Mouse (Mus musculus) liver, embryonic 11.5 days (tissue): ENCODE measurements around the gene Ces2a. TPM values are rescaled to one million over a fixed set of nuclear protein-coding genes. Genes with fewer than 3 reads are reported as not detected.

Experiments
- ATAC-seq: fragments of 200-750 bp; cut with Nextera tagmentation; replicated peaks from 2 replicates; pipeline ENCODE4 v1.8.0; 2017; ENCODE audit warnings: moderate number of reproducible peaks, mild to moderate bottlenecking, moderate TSS enrichment, moderate library complexity; ENCODE audit not compliant: low FRiP score
- DNase-seq: peaks from one replicate; pipeline ENCODE4 v3.0.0-alpha.2; 2017; ENCODE audit warnings: low spot score
- H3K27ac ChIP-seq: fragments of 300-500 bp; sonication (generic); 2 replicates; pipeline ENCODE4 v1.5.1; 2014; ENCODE audit warnings: mild to moderate bottlenecking, low read depth, low read length, control low read depth
- H3K27me3 ChIP-seq: fragments of 300-500 bp; sonication (generic); replicated peaks from 2 replicates; pipeline ENCODE4 v1.6.1; 2014; ENCODE audit warnings: low read length, mixed read lengths; ENCODE audit not compliant: control insufficient read depth, insufficient read depth
- H3K36me3 ChIP-seq: fragments of 300-500 bp; sonication (generic); 2 replicates; pipeline ENCODE4 v1.6.1; 2014; ENCODE audit warnings: mild to moderate bottlenecking, low read length, moderate library complexity, mixed read lengths; ENCODE audit not compliant: control insufficient read depth, insufficient read depth
- H3K4me1 ChIP-seq: fragments of 300-500 bp; sonication (generic); replicated peaks from 2 replicates; pipeline ENCODE4 v1.6.1; 2014; ENCODE audit warnings: low read length, mixed read lengths; ENCODE audit not compliant: control insufficient read depth, insufficient read depth
- H3K4me2 ChIP-seq: fragments of 300-500 bp; sonication (generic); 2 replicates; pipeline ENCODE4 v1.6.1; 2014; ENCODE audit warnings: mild to moderate bottlenecking, control low read depth, moderate library complexity
- H3K4me3 ChIP-seq: fragments of 300-500 bp; sonication (generic); 2 replicates; pipeline ENCODE4 v1.5.1; 2014; ENCODE audit warnings: low read depth, low read length, control low read depth
- H3K9ac ChIP-seq: fragments of 300-500 bp; sonication (generic); 2 replicates; pipeline ENCODE4 v1.6.1; 2014; ENCODE audit warnings: low read depth, low read length, control low read depth
- H3K9me3 ChIP-seq: fragments of 300-500 bp; sonication (generic); 2 replicates; pipeline ENCODE4 v1.6.1; 2016; ENCODE audit warnings: low read length, inconsistent platforms, mixed read lengths; ENCODE audit not compliant: control insufficient read depth
- WGBS: fragments of 180-500 bp; shearing (Covaris S2); extraction: QIAGEN DNeasy Blood & Tissue Kit; methylation state at CpG from one replicate; pipeline ENCODE4 v1.1.7; 2014; 5-methylcytosine and 5-hydroxymethylcytosine counted together
- polyA plus RNA-seq: library from polyadenylated mRNA; unstranded; fragments of >200 nt; fragmentation: Nextera tagmentation; extraction: Ambion mirVana; gene quantifications from 2 replicates; pipeline ENCODE4 v1.2.1, GENCODE M21; 2014

Gene Ces2a
- polyA plus RNA-seq = 2.0 and 2.3 TPM in 2 replicates

- 61% methylated on average over 1 of the region's 1 CpGs for WGBS
- no peak within 1 kb of the TSS for H3K27ac ChIP-seq
- no peaks in the 10 kb centered on the region for H3K27me3 ChIP-seq
- ATAC-seq (no peak), DNase-seq (no peak)
- no peak within 1 kb of the TSS for H3K4me2 ChIP-seq
- 0 out of 2 replicates have a peak, but pooled peaks cover 3% of the 10 kb centered on the region for H3K9me3 ChIP-seq
- no peak within 1 kb of the TSS for H3K4me3 ChIP-seq
- no peak within 1 kb of the TSS for H3K9ac ChIP-seq
- no peaks in the 10 kb centered on the region for H3K36me3 ChIP-seq
- no peaks in the 10 kb centered on the region for H3K4me1 ChIP-seq
Observed at GRCm38 (mm10) chr8:104733753-104734152, at the start of gene Ces2a. Ces2a (plus strand) TSS chr8:104734003.

DNA sequence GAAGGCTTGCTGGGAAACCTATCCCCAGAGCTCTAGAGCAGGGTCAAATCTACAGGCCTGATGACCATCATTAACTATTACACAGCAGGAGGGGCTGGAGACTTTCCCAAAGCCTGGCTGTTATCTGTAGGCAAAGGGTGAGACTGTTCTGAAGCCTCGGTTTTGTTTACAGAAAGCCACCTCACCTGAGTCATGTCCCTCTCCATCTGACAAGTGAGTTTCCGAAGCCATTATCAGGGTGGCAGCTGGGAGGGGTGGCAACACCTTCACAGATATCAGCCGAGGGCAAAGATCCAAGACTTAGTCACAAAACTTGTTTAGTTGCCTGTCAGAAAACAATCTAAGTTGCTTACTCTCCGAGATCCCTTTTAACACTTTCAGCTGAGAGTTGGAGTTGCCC, 45.4 kb upstream of the Ces2a start:
- DNase-seq (no peak), ATAC-seq (no peak)
- no peak overlapping the region for H3K4me2 ChIP-seq
- no peak overlapping the region for H3K9ac ChIP-seq
- H3K4me1 ChIP-seq = no peaks in the 10 kb centered on the region
- H3K9me3 ChIP-seq = no peaks in the 10 kb centered on the region
- no peaks in the 10 kb centered on the region for H3K36me3 ChIP-seq
- WGBS = 41% methylated on average over 4 of the region's 4 CpGs
- H3K27me3 ChIP-seq = no peaks in the 10 kb centered on the region
- H3K4me3 ChIP-seq = no peak overlapping the region
- H3K27ac ChIP-seq = no peak overlapping the region

- Histone ChIP-seq H3K27ac (no peak overlapping the region), H3K4me1 (no peaks in the 10 kb centered on the region), H3K9me3 (no peaks in the 10 kb centered on the region), H3K9ac (no peak overlapping the region), H3K27me3 (no peaks in the 10 kb centered on the region), H3K4me3 (no peak overlapping the region), H3K4me2 (no peak overlapping the region), H3K36me3 (no peaks in the 10 kb centered on the region)
- 83% methylated on average over 2 of the region's 2 CpGs for whole genome bisulfite sequencing
- ATAC-seq = no peak
- no peak for DNase-seq
Observed at GRCm38 (mm10) chr8:104698556-104698955, 35.2 kb upstream of the Ces2a start.

- H3K4me2 ChIP-seq = no peak overlapping the region
- H3K36me3 ChIP-seq = no peaks in the 10 kb centered on the region
- no peaks in the 10 kb centered on the region for H3K27me3 ChIP-seq
- H3K27ac ChIP-seq = no peak overlapping the region
- H3K4me1 ChIP-seq = no peaks in the 10 kb centered on the region
- DNase-seq (no peak), ATAC-seq (no peak)
- no peak overlapping the region for H3K9ac ChIP-seq
- no peak overlapping the region for H3K4me3 ChIP-seq
- H3K9me3 ChIP-seq = no peaks in the 10 kb centered on the region
- 71% methylated on average over 2 of the region's 2 CpGs for WGBS
Observed at GRCm38 (mm10) chr8:104701900-104702299, 31.9 kb upstream of the Ces2a start.

DNA sequence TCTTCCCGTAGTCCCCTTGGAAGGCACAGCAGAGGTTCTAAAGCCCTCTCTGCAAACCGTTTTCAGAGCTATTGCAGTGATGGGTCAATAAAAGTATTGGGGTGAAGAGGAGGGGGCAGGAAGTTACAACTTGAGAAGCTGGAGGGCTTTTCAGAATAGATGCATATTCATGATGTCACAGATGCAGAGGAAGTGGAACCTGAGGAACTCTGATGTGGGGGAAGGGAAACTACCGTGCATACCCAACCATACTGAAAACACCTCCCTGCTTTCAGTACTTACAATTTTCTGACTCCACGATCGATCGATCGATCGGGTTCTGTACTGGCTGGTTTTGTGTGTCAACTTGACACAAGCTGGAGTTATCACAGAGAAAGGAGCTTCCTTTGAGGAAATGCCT, 12.6 kb upstream of the Ces2a start:
- no peak for ATAC-seq

GRCm38 (mm10) chr8:104731451-104731850, 2.4 kb upstream of the Ces2a start:
- no peak overlapping the region for H3K9ac ChIP-seq
- DNase-seq = no peak
- H3K27me3 ChIP-seq = no peaks in the 10 kb centered on the region
- H3K4me2 ChIP-seq = no peak overlapping the region
- 83% methylated on average over 4 of the region's 4 CpGs for WGBS
- no peak for ATAC-seq
- H3K4me3 ChIP-seq = no peak overlapping the region
- H3K27ac ChIP-seq = no peak overlapping the region
- H3K4me1 ChIP-seq = no peaks in the 10 kb centered on the region
- 0 out of 2 replicates have a peak, but pooled peaks cover 3% of the 10 kb centered on the region for H3K9me3 ChIP-seq
- H3K36me3 ChIP-seq = no peaks in the 10 kb centered on the region

More for the DNA sequence above, 12.6 kb upstream of the Ces2a start:
- H3K4me3 ChIP-seq = no peak overlapping the region
- no peak overlapping the region for H3K9ac ChIP-seq
- H3K27ac ChIP-seq = no peak overlapping the region
- no peaks in the 10 kb centered on the region for H3K36me3 ChIP-seq
- no peaks in the 10 kb centered on the region for H3K27me3 ChIP-seq
- 74% methylated on average over 8 of the region's 8 CpGs for WGBS
- H3K9me3 ChIP-seq = no peaks in the 10 kb centered on the region
- H3K4me1 ChIP-seq = no peaks in the 10 kb centered on the region
- H3K4me2 ChIP-seq = no peak overlapping the region
- DNase-seq = no peak

GRCm38 (mm10) chr8:104731969-104732368, 1.8 kb upstream of the Ces2a start:
- 0 out of 2 replicates have a peak, but pooled peaks cover 3% of the 10 kb centered on the region for H3K9me3 ChIP-seq
- no peaks in the 10 kb centered on the region for H3K4me1 ChIP-seq
- H3K9ac ChIP-seq = no peak overlapping the region
- no peaks in the 10 kb centered on the region for H3K36me3 ChIP-seq
- no peak for ATAC-seq
- no peak overlapping the region for H3K4me2 ChIP-seq
- no peak for DNase-seq
- no peak overlapping the region for H3K27ac ChIP-seq
- no peaks in the 10 kb centered on the region for H3K27me3 ChIP-seq
- no peak overlapping the region for H3K4me3 ChIP-seq
- 58% methylated on average over 6 of the region's 6 CpGs for WGBS

- Histone ChIP-seq H3K9ac (no peak overlapping the region), H3K4me3 (no peak overlapping the region)
- WGBS = 62% methylated on average over 1 of the region's 1 CpGs
Observed at GRCm38 (mm10) chr8:104742039-104742438, 8.2 kb downstream of the Ces2a start.

DNA sequence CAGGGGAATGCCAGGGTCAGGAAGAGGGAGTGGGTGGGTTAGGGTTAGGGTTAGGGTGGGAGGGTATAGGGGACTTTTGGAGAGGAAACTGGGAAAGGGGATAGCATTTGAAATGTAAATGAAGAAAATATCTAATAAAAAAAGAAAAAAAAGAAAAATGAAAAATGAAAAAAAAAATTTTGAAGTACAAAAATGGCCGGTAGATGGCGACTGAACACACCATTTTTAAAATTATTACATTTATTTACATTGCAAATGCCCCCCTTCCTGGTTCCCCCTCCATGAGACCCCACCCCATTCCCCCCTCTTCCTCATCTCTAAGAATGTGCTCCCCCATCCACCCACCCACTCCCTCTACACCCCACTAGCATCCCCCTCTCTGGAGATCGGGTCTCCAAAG, 9.6 kb downstream of the Ces2a start:
- no peak for DNase-seq
- Histone ChIP-seq H3K9ac (no peak overlapping the region), H3K4me1 (no peaks in the 10 kb centered on the region), H3K4me3 (no peak overlapping the region), H3K36me3 (no peaks in the 10 kb centered on the region), H3K4me2 (no peak overlapping the region), H3K9me3 (no peaks in the 10 kb centered on the region), H3K27ac (no peak overlapping the region), H3K27me3 (no peaks in the 10 kb centered on the region)
- ATAC-seq = no peak
- WGBS = 71% methylated on average over 3 of the region's 3 CpGs

More at GRCm38 (mm10) chr8:104742039-104742438, 8.2 kb downstream of the Ces2a start:
- DNase-seq (no peak), ATAC-seq (no peak)
- H3K36me3 ChIP-seq = no peaks in the 10 kb centered on the region
- no peak overlapping the region for H3K4me2 ChIP-seq
- H3K27me3 ChIP-seq = no peaks in the 10 kb centered on the region
- no peaks in the 10 kb centered on the region for H3K4me1 ChIP-seq
- no peaks in the 10 kb centered on the region for H3K9me3 ChIP-seq
- H3K27ac ChIP-seq = no peak overlapping the region
